Mouse (Mus musculus) intestine, embryonic 16.5 days (tissue): ENCODE results near the gene Exosc5. TPM values are rescaled to one million over a fixed set of nuclear protein-coding genes. Genes with fewer than 3 reads are reported as not detected.

Source experiments
- ATAC-seq: fragments of 200-750 bp; cut with Nextera tagmentation; 2 replicates; pipeline ENCODE4 v1.8.0; 2017; ENCODE audit warnings: moderate TSS enrichment, moderate library complexity
- H3K27ac ChIP-seq: fragments of 300-500 bp; sonication (generic); 2 replicates; pipeline ENCODE4 v1.5.1; 2014; ENCODE audit warnings: mild to moderate bottlenecking, low read length
- H3K27me3 ChIP-seq: fragments of 300-500 bp; sonication (generic); replicated peaks from 2 replicates; pipeline ENCODE4 v1.6.1; 2014; ENCODE audit warnings: low read length, control low read depth, mixed read lengths; ENCODE audit not compliant: control insufficient read depth, insufficient read depth
- H3K36me3 ChIP-seq: fragments of 300-500 bp; sonication (generic); 2 replicates; pipeline ENCODE4 v1.6.1; 2014; ENCODE audit warnings: low read length, control low read depth; ENCODE audit not compliant: control insufficient read depth, insufficient read depth
- H3K4me1 ChIP-seq: fragments of 300-500 bp; sonication (generic); 2 replicates; pipeline ENCODE4 v1.6.1; 2014; ENCODE audit warnings: low read length, control low read depth, mixed read lengths; ENCODE audit not compliant: control insufficient read depth, insufficient read depth
- H3K4me2 ChIP-seq: fragments of 300-500 bp; sonication (generic); 2 replicates; pipeline ENCODE4 v1.6.1; 2014; ENCODE audit warnings: low read depth, low read length, control low read depth
- H3K4me3 ChIP-seq: fragments of 300-500 bp; sonication (generic); 2 replicates; pipeline ENCODE4 v1.5.1; 2014; ENCODE audit warnings: mild to moderate bottlenecking, low read length
- H3K9ac ChIP-seq: fragments of 300-500 bp; sonication (generic); 2 replicates; pipeline ENCODE4 v1.6.1; 2014; ENCODE audit warnings: low read depth, low read length
- H3K9me3 ChIP-seq: fragments of 300-500 bp; sonication (generic); 2 replicates; pipeline ENCODE4 v1.6.1; 2016; ENCODE audit warnings: low read length, control low read depth; ENCODE audit not compliant: control insufficient read depth
- WGBS: fragments of 180-500 bp; shearing (Covaris S2); extraction: QIAGEN DNeasy Blood & Tissue Kit; methylation state at CpG from one replicate; pipeline ENCODE4 v1.1.7; 2014; 5-methylcytosine and 5-hydroxymethylcytosine counted together
- polyA plus RNA-seq: library from polyadenylated mRNA; unstranded; fragments of >200 nt; fragmentation: Nextera tagmentation; extraction: Ambion mirVana; gene quantifications from 2 replicates; pipeline ENCODE4 v1.2.1, GENCODE M21; 2015

Exosc5 gene
- polyA plus RNA-seq = 82.6 and 87.2 TPM in 2 replicates

DNA sequence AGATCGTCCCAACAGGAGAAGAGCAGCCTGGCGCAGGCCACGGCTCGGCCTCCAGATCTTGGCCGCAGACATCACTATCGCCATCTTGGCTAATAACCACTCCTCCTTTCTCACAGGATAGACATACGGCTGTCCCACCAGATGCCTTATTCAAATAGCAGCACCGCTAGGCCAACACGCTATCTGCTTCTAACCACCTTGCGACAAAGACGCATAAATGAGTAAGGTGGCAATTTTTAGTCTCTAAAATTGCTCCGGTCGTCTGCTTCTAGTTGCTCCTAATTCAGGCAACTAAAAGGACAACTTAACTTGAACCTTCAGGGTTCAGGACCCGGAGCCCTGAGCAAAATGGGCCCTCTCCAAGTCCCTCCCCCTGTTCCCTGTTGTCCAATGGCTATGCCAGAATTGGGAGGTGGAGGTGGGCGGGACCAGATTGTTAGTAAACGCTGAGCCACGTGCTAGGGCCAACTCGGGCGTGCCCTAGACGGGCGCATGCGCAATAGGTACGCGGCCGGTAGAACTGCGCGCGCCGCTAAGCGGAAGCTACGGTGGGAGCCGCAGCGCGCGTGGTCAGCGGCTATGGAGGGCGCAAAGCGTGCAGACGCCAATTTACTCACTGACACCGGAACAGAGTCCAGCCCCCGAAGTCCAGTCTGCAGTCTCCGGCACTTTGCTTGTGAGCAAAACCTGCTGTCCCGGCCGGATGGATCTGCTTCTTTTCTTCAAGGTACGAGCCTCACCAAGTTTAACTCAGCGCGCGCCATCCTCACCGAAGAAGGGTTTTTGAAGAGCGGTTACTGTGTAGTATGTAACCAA is at the start of gene Exosc5, which contains the start of gene Bckdha:
TSS of gene Exosc5 (plus strand) at position 508 of the 816 bp plus-strand sequence.
TSS of gene Bckdha (minus strand) at position 325 of the 816 bp plus-strand sequence.
- Histone ChIP-seq H3K27me3 (no peaks in the 10 kb centered on the region), H3K4me2 (peak within 1 kb of the TSS; percentile 75), H3K36me3 (no peaks in the 10 kb centered on the region), H3K4me1 (peaks cover 10% of the 10 kb centered on the region), H3K4me3 (peak within 1 kb of the TSS; percentile 78), H3K9ac (peak within 1 kb of the TSS; percentile 74), H3K9me3 (no peaks in the 10 kb centered on the region), H3K27ac (peak within 1 kb of the TSS; percentile 63)
- under 1% methylated on average over 50 of the region's 50 CpGs for WGBS
- peak; percentile 99 for ATAC-seq

DNA sequence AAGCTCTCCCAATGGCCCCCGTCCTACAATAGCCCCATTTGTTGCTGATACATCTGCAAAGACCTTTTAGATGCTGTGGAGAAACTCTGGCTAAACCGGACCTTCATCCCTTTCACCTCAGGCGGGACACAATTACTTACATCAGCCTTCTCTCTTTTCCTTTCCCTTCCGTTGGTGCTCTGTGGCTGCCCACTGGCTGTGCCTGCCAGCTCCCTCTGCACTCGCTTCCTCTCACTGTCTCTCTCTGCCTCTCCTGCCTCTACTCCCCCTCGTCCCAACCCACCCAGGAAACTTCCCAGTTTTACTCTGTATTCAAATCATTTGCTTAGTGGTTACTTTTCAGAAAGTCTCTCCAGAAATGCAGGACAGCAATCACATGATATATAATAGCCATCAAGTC is 48.9 kb upstream of the Exosc5 start:
- Histone ChIP-seq H3K9me3 (no peaks in the 10 kb centered on the region), H3K27ac (no peak overlapping the region), H3K4me3 (no peak overlapping the region), H3K9ac (no peak overlapping the region), H3K4me1 (no peaks in the 10 kb centered on the region), H3K4me2 (no peak overlapping the region), H3K27me3 (no peaks in the 10 kb centered on the region), H3K36me3 (no peaks in the 10 kb centered on the region)
- ATAC-seq = no peak
- 44% methylated on average over 6 of the region's 6 CpGs for WGBS

DNA sequence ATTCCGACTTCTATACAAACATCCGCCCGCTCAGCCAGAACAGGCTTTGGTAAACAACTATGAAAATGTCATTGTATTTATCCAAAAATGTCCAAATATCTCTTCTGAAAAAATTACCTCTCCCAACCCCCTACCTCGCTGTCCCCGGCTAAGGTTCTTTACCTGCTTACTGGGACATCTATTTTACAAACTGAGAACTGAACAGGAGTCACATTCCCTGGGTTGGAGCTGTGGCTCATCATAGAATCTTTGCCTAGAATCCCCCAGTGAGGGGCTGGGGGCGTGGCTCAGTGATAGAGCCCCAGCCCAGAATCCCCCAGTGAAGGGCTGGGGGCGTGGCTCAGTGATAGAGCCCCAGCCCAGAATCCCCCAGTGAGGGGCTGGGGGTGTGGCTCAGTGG is 47.5 kb upstream of the Exosc5 start:
- no peaks in the 10 kb centered on the region for H3K27me3 ChIP-seq
- H3K9me3 ChIP-seq = no peaks in the 10 kb centered on the region
- H3K9ac ChIP-seq = no peak overlapping the region
- H3K4me3 ChIP-seq = no peak overlapping the region
- H3K27ac ChIP-seq = no peak overlapping the region
- WGBS = 40% methylated on average over 7 of the region's 7 CpGs
- H3K4me2 ChIP-seq = no peak overlapping the region
- 0 out of 2 replicates have a peak, but pooled peaks cover 3% of the 10 kb centered on the region for H3K4me1 ChIP-seq
- no peak for ATAC-seq
- no peaks in the 10 kb centered on the region for H3K36me3 ChIP-seq

DNA sequence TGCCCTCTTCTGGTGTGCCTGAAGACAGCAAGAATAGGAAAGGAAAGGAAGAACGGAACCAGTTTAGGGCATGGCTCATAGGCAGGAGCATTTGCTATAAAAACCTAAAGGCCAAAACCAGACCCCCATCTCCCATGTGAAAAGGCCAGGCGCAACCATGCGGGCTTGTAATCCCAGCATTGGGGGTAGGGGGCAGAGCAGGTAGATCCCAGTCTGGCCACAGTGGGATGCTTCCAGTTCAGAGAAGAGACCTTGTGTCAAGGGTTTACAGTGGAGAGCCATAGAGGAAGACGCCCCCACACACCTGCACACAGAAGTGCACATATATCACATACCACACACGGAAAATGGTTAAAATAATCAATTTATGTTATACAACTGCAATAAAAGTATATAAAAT is 44.9 kb upstream of the Exosc5 start:
- Histone ChIP-seq H3K27ac (no peak overlapping the region), H3K9me3 (no peaks in the 10 kb centered on the region), H3K4me1 (peaks cover 3% of the 10 kb centered on the region; the same call in 1 of the 2 replicates), H3K4me3 (no peak overlapping the region; the same call in 1 of the 2 replicates), H3K4me2 (no peak overlapping the region), H3K27me3 (no peaks in the 10 kb centered on the region), H3K9ac (no peak overlapping the region), H3K36me3 (no peaks in the 10 kb centered on the region)
- WGBS = 86% methylated on average over 5 of the region's 5 CpGs
- ATAC-seq = no peak

DNA sequence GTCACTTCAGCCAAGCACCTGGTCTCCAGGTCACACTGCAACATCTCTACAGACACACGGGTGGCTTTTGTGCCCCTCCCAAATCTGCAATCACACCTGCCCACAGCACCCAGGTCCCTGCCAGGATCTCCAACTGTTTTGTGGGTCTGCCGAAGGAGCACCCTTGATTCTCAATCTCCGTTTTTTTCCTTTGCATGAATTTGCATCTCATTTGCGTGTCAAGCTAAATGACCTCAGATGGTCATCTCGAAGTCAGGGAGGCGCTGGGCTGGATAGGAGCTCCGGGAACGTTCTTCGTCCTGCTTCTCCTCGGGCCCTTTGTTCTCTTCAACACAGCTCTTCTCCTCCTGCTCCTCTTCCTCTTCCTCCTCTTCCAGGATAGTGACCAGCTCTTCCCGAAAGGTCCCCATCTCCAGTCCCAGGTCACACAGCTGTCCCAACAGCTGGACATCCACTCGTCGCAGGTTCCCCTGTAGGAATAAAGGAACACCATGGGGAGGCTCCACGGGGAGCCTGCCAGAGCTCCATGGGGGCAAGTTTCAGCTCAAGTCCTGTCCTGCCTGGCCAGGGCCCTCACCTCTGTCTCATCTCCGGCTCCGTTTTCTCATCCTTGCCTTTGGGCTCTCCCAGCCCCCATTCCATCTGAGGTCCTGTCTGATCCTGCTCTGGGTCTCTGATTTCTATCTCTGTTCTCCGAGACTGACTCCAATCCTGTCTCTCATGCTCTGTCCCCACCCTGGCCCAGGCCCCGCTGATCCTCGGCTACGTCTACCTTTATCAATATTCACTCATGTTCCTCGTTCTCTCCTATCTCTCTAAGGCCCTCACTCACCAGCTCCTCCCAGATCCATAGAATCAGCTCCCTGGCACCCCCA is 43.9 kb upstream of the Exosc5 start:
- Histone ChIP-seq H3K27me3 (no peaks in the 10 kb centered on the region), H3K36me3 (no peaks in the 10 kb centered on the region), H3K9me3 (no peaks in the 10 kb centered on the region), H3K4me1 (peaks cover 6% of the 10 kb centered on the region; the same call in 1 of the 2 replicates), H3K4me2 (peak overlapping the region; percentile 38), H3K9ac (peak overlapping the region; percentile 54), H3K4me3 (peak overlapping the region; percentile 34), H3K27ac (peak overlapping the region; percentile 82)
- peak; percentile 39 for ATAC-seq
- WGBS = 68% methylated on average over 21 of the region's 21 CpGs

DNA sequence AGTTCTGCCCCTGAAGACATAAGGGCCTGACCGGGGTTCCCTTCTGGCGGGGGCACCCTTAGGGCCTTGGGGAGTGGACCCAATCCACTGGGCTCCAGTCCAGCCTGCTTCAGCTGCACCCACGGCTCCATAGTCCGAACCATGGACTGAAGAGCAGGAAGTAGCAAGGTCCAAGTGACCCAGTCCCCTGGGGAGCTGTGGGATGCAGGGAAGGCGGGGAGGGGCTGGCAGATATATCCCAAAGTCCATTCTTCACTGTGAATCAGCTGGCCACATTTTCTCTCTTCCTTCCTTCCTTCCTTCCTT is 43.3 kb upstream of the Exosc5 start, which contains the start of gene Erich4:
TSS of gene Erich4 (minus strand) at position 187 of the 306 bp plus-strand sequence.
- ATAC-seq = peak; percentile 83
- H3K27ac ChIP-seq = peak within 1 kb of the TSS; percentile 82

DNA sequence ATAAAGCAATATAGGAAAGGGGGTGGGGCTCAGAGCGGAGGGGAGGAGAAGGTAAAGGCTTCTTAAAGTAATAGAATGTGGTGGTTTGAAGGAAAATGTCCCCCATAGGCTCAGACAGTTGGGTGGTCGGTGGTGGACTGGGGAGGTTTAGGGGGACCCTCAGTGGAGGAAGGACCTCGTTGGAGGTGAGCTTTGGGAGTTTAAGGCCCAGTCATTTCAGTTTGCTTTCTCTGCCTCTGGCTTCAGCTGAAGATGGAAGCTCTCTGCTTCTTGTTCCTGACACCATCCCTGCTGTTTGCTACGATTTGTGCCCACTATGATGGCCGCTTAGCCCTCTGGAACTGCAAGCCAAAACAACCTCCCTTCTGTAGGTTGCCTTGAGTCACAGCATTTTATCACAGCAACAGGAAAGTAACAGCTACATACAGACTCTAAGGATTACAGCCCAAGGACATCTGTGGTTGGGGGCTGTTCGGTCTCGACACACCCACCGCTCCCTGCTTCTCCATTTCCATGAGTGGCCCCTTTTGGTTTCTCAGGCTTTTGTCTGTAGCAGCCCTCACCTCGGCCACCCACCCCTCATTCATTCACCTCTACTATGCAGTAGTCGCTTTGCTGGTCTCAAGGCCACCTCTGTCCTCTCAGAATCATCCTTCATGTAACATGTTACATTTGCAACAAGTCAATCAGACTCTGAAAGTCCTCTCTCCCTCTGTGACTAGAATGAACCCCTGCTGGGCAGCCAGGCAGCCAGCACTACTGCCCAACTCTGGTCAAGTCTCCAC is 41.4 kb upstream of the Exosc5 start:
- H3K4me1 ChIP-seq = peaks cover 7% of the 10 kb centered on the region; the same call in 1 of the 2 replicates
- H3K4me2 ChIP-seq = no peak overlapping the region
- 86% methylated on average over 10 of the region's 10 CpGs for WGBS
- ATAC-seq = no peak
- no peak overlapping the region for H3K27ac ChIP-seq
- H3K9me3 ChIP-seq = no peaks in the 10 kb centered on the region
- no peak overlapping the region for H3K4me3 ChIP-seq
- no peak overlapping the region for H3K9ac ChIP-seq
- 0 out of 2 replicates have a peak, but pooled peaks cover 3% of the 10 kb centered on the region for H3K36me3 ChIP-seq
- no peaks in the 10 kb centered on the region for H3K27me3 ChIP-seq

More for the DNA sequence above, 43.3 kb upstream of the Exosc5 start, which contains the start of gene Erich4:
- Histone ChIP-seq H3K36me3 (no peaks in the 10 kb centered on the region), H3K4me1 (peaks cover 7% of the 10 kb centered on the region; the same call in 1 of the 2 replicates), H3K4me2 (peak within 1 kb of the TSS; percentile 38), H3K9ac (peak within 1 kb of the TSS; percentile 54), H3K9me3 (no peaks in the 10 kb centered on the region), H3K27me3 (no peaks in the 10 kb centered on the region), H3K4me3 (peak within 1 kb of the TSS; percentile 34)
- WGBS = 61% methylated on average over 5 of the region's 5 CpGs

DNA sequence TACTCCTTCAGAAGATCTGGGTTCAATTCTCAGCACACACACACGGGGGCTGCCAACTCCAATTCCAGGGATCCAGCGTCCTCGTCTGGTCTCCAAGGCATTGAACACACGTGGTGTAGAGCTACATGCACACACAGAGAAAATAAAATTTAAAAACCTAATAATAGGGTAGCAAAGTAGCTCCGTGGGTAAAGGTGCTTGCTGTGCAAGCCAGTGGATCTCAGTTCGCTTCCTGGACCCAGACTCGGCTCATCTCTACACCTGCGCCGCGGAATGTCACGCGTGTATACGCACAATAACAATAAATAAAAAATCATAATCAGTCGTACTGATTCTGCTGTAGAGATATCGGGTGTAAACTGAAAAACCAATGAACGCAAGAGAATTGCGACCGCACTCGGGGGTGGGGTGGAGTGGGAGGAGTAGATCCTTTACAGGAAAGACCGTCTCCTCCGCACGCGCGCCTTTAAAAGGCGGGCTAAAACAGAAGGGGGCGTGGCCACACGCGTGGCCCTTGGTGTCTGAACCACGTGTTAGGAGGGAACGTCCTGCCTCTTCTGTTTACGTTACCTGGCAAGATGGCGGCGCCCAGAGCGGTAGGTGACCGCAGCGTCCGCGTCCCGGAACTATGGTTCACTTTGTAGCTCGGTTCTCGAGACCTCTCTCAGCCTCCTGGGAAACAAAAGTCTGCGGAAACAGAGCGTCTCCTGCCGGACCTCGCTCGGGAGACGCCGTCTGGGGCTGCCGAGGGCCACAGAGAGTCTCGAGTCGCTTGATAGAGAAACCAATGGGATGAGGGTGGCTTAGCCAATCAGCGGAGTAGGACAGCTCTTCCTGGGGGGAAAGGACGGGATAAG is 39.9 kb upstream of the Exosc5 start, which contains the start of gene Dmac2:
TSS of gene Dmac2 (plus strand) at position 550 of the 857 bp plus-strand sequence.
- ATAC-seq = peak; percentile 85
- H3K4me1 ChIP-seq = peaks cover 7% of the 10 kb centered on the region; the same call in 1 of the 2 replicates
- peak within 1 kb of the TSS; percentile 75 for H3K9ac ChIP-seq
- peak within 1 kb of the TSS; percentile 67 for H3K4me2 ChIP-seq
- H3K27ac ChIP-seq = peak within 1 kb of the TSS; percentile 71
- WGBS = 1% methylated on average over 53 of the region's 53 CpGs
- 0 out of 2 replicates have a peak, but pooled peaks cover 7% of the 10 kb centered on the region for H3K36me3 ChIP-seq
- no peaks in the 10 kb centered on the region for H3K9me3 ChIP-seq
- H3K27me3 ChIP-seq = no peaks in the 10 kb centered on the region
- H3K4me3 ChIP-seq = peak within 1 kb of the TSS; percentile 79
